Mouse (Mus musculus) T-helper 2 cell (primary cell): ENCODE data around the gene Cdc16.

Source experiments
- in situ Hi-C: fragments of 300-600 bp; cut with MboI, MseI; formaldehyde crosslinking; loops from one replicate; pipeline ENCODE4 v1.15.1; 2025; ENCODE audit warnings: high pct_unique_total_duplicates

Gene Cdc16

GRCm38 (mm10) chr8:13756982-13757804 is at the start of gene Cdc16:
Gene Cdc16 (plus strand): TSS chr8:13757676.
- in situ Hi-C loops: no loop called here

- in situ Hi-C loops: no loop called here
These were observed 49.0 kb upstream of the Cdc16 start for GRCm38 (mm10) chr8:13708514-13708913.

GRCm38 (mm10) chr8:13718980-13719379 is 38.5 kb upstream of the Cdc16 start:
- in situ Hi-C loops: no loop called here

- in situ Hi-C loops: no loop called here
These were observed 31.8 kb upstream of the Cdc16 start for GRCm38 (mm10) chr8:13725722-13726121.

GRCm38 (mm10) chr8:13727469-13728094 is 29.9 kb upstream of the Cdc16 start:
- in situ Hi-C loops: no loop called here

- in situ Hi-C loops: loop anchor here (10.0 kb wide), 1 partner anchor 286 kb away; no protein-coding TSS in a partner anchor
These were observed 17.1 kb upstream of the Cdc16 start for GRCm38 (mm10) chr8:13740323-13740770.

- in situ Hi-C loops: loop anchor here (10.0 kb wide), 1 partner anchor 286 kb away; no protein-coding TSS in a partner anchor
These were observed 16.5 kb upstream of the Cdc16 start for GRCm38 (mm10) chr8:13740817-13741613.

GRCm38 (mm10) chr8:13746212-13746611 is 11.3 kb upstream of the Cdc16 start:
- in situ Hi-C loops: loop anchor here (5.0 to 10.0 kb wide), 2 partner anchors 54 to 291 kb away; no protein-coding TSS in a partner anchor

- in situ Hi-C loops: loop anchor here (5.0 to 10.0 kb wide), 2 partner anchors 55 to 293 kb away; no protein-coding TSS in a partner anchor
These were observed 9.8 kb upstream of the Cdc16 start for GRCm38 (mm10) chr8:13747626-13748025.

- in situ Hi-C loops: loop anchor here (5.0 kb wide), 1 partner anchor 201 kb away; no protein-coding TSS in a partner anchor
These were observed 3.8 kb upstream of the Cdc16 start for GRCm38 (mm10) chr8:13753680-13754079.

- in situ Hi-C loops: no loop called here
These were observed 996 bp upstream of the Cdc16 start for GRCm38 (mm10) chr8:13756480-13756879.

GRCm38 (mm10) chr8:13757805-13758727 is 590 bp downstream of the Cdc16 start:
- in situ Hi-C loops: no loop called here

- in situ Hi-C loops: no loop called here
These were observed 11.7 kb downstream of the Cdc16 start for GRCm38 (mm10) chr8:13769206-13769605.

- in situ Hi-C loops: loop anchor here (5.0 to 10.0 kb wide), 3 partner anchors 114 to 563 kb away; partner anchors contain the start of gene Coprs
These were observed 23.1 kb downstream of the Cdc16 start for GRCm38 (mm10) chr8:13780536-13780935.

- in situ Hi-C loops: loop anchor here (10.0 kb wide), 2 partner anchors 109 to 441 kb away; partner anchors contain the start of gene Coprs
These were observed 27.8 kb downstream of the Cdc16 start, which contains the start of gene Upf3a for GRCm38 (mm10) chr8:13785250-13785763. Gene Upf3a (plus strand): TSS chr8:13785615.

GRCm38 (mm10) chr8:13785764-13786299 is 28.4 kb downstream of the Cdc16 start:
- in situ Hi-C loops: loop anchor here (10.0 kb wide), 2 partner anchors 109 to 441 kb away; partner anchors contain the start of gene Coprs

- in situ Hi-C loops: loop anchor here (10.0 kb wide), 2 partner anchors 105 to 445 kb away; partner anchors contain the start of gene Coprs
These were observed 32.1 kb downstream of the Cdc16 start for GRCm38 (mm10) chr8:13789606-13790005.

- in situ Hi-C loops: no loop called here
These were observed 35.7 kb downstream of the Cdc16 start for GRCm38 (mm10) chr8:13793097-13793745.

- in situ Hi-C loops: no loop called here
These were observed 36.2 kb downstream of the Cdc16 start for GRCm38 (mm10) chr8:13793746-13794101.
